7 mouse cellular contexts compared by ENCODE assay signal in the genomic region with DNA sequence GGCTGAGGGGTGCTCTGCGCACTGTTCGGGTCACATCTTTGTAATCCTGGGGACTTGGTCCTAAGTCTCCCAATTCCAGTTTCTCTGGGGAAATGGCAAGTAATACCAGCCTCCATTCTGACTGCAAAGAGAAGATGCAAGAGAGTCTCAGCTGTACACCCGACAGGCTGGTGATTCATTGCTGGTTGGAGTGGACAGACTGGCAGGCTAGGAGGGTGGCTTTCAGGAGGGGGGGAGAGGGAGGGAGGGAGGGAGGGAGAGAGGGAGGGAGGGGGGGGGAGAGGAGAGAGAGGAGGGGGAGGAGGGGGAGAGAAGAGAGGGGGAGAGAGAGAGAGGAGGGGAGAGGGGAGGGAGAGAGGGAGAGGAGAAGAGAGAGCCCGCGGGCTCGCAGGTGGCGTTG. TPM values are rescaled to one million over a fixed set of nuclear protein-coding genes. Genes with fewer than 3 reads are reported as not detected.
DNase-seq lines count a peak whose midpoint lies in the region; ATAC-seq and TF ChIP-seq lines count a peak whose summit lies in the region.

No protein-coding gene starts in this region.

- no peak for ATAC-seq in forebrain, embryonic 11.5 days (replicated peaks; ENCODE audit: low FRiP score)
- ATAC-seq in liver, embryonic 12.5 days = no peak

- no peak for TF ChIP-seq CTCF in spleen, adult 2 months (IDR thresholded peaks at IDR 0.05; ENCODE audit: extremely low read depth, insufficient read depth, insufficient read length, insufficient replicate concordance)

- peak overlapping the region; percentile 96 for H3K9ac ChIP-seq in forebrain, embryonic 11.5 days (ENCODE audit: low read length)
- H3K9ac ChIP-seq in liver, embryonic 12.5 days = peak overlapping the region; percentile 95

- no peak for TF ChIP-seq POLR2A in spleen, adult 2 months (IDR thresholded peaks at IDR 0.05; ENCODE audit: low read depth, low read length)

- H3K9me3 ChIP-seq in forebrain, embryonic 11.5 days (ENCODE audit: control insufficient read depth, low read length) = no peaks in the 10 kb centered on the region
- H3K9me3 ChIP-seq in liver, embryonic 12.5 days (replicated peaks) = no peaks in the 10 kb centered on the region

- H3K27ac ChIP-seq in spleen, adult 2 months (ENCODE audit: insufficient read depth, low read length) = peak overlapping the region; percentile 54; the same call in 1 of the 2 replicates
- no peak overlapping the region for H3K27ac ChIP-seq in forebrain, embryonic 11.5 days (ENCODE audit: low read depth, low read length)
- H3K27ac ChIP-seq in liver, embryonic 12.5 days = peak overlapping the region; percentile 78

- H3K4me3 ChIP-seq in spleen, adult 2 months (ENCODE audit: extremely low read depth, insufficient read depth, insufficient read length) = peak overlapping the region; percentile 88; the same call in 1 of the 2 replicates
- H3K4me3 ChIP-seq in forebrain, embryonic 11.5 days (ENCODE audit: low read depth, low read length) = peak overlapping the region; percentile 96
- peak overlapping the region; percentile 88 for H3K4me3 ChIP-seq in liver, embryonic 12.5 days

- 30% methylated on average over 7 of the region's 7 CpGs for whole genome bisulfite sequencing in spleen, adult 2 months
- WGBS in forebrain, embryonic 11.5 days = 26% methylated on average over 7 of the region's 7 CpGs
- 22% methylated on average over 7 of the region's 7 CpGs for WGBS in liver, embryonic 12.5 days (ENCODE audit: insufficient replicate concordance)

- peaks cover 13% of the 10 kb centered on the region for H3K36me3 ChIP-seq in spleen, adult 2 months (ENCODE audit: control insufficient read depth, insufficient read depth, low read length)
- H3K36me3 ChIP-seq in forebrain, embryonic 11.5 days (ENCODE audit: control insufficient read depth, insufficient read depth, low read length) = peaks cover 9% of the 10 kb centered on the region
- peaks cover 48% of the 10 kb centered on the region for H3K36me3 ChIP-seq in liver, embryonic 12.5 days

- no peak for DNase-seq in spleen, adult 2 months (ENCODE audit: low read depth in 1 of 2, low spot score in 2 of 2)
- no peak for DNase-seq in spleen, adult 18-20 months
- no peak for DNase-seq in forebrain, embryonic 11.5 days (ENCODE audit: low spot score)
- no peak for DNase-seq in frontal cortex, adult 2 months (ENCODE audit: extremely low spot score in 1 of 2, low spot score in 1 of 2)
- no peak for DNase-seq in thymus, postnatal 0 days (ENCODE audit: low spot score)
- no peak for DNase-seq in urinary bladder, postnatal 25 days (ENCODE audit: low spot score)

- no peaks in the 10 kb centered on the region for H3K27me3 ChIP-seq in spleen, adult 2 months (ENCODE audit: control insufficient read depth, insufficient read depth, low read length)
- no peaks in the 10 kb centered on the region for H3K27me3 ChIP-seq in forebrain, embryonic 11.5 days (ENCODE audit: control insufficient read depth, insufficient read depth, low read length)
- H3K27me3 ChIP-seq in liver, embryonic 12.5 days (replicated peaks) = no peaks in the 10 kb centered on the region

- peaks cover 23% of the 10 kb centered on the region; the same call in 1 of the 2 replicates for H3K4me1 ChIP-seq in spleen, adult 2 months (ENCODE audit: control insufficient read depth, insufficient read depth, insufficient read length)
- peaks cover 14% of the 10 kb centered on the region for H3K4me1 ChIP-seq in forebrain, embryonic 11.5 days (replicated peaks; ENCODE audit: control insufficient read depth, insufficient read depth, low read length)
- H3K4me1 ChIP-seq in liver, embryonic 12.5 days = peaks cover 80% of the 10 kb centered on the region

- peak overlapping the region; percentile 90; the same call in 1 of the 2 replicates for H3K4me2 ChIP-seq in forebrain, embryonic 11.5 days (ENCODE audit: low read depth, low read length, severe bottlenecking)
- peak overlapping the region; percentile 91 for H3K4me2 ChIP-seq in liver, embryonic 12.5 days

RNA-seq across cellular contexts. Expression of a gene that starts 0.4 kb away (rescaled TPM):
- 28.2 and 36.0 TPM in 2 replicates for polyA plus RNA-seq in spleen, adult 2 months (2012; rRNA removed)
- polyA plus RNA-seq in forebrain, embryonic 11.5 days (2014; fragmentation: Nextera tagmentation; extraction: Ambion mirVana) = 108 and 110 TPM in 2 replicates
- polyA plus RNA-seq in liver, embryonic 12.5 days (2016; fragmentation: Nextera tagmentation; extraction: Ambion mirVana) = 94.1 and 100 TPM in 2 replicates
- 82.8 and 83.4 TPM in 2 replicates for polyA plus RNA-seq in frontal cortex, adult 2 months (2012; rRNA removed)
- polyA plus RNA-seq in thymus, postnatal 0 days (2015; fragmentation: Nextera tagmentation; extraction: Ambion mirVana) = 132 and 146 TPM in 2 replicates

RNA-seq across cellular contexts. Expression of a gene that starts 3.4 kb away (rescaled TPM):
- polyA plus RNA-seq in spleen, adult 2 months (2012; rRNA removed) = 35.5 and 52.0 TPM in 2 replicates
- 14.5 and 15.8 TPM in 2 replicates for polyA plus RNA-seq in forebrain, embryonic 11.5 days (2014; fragmentation: Nextera tagmentation; extraction: Ambion mirVana)
- 19.1 and 20.2 TPM in 2 replicates for polyA plus RNA-seq in liver, embryonic 12.5 days (2016; fragmentation: Nextera tagmentation; extraction: Ambion mirVana)
- 43.2 and 45.3 TPM in 2 replicates for polyA plus RNA-seq in frontal cortex, adult 2 months (2012; rRNA removed)
- polyA plus RNA-seq in thymus, postnatal 0 days (2015; fragmentation: Nextera tagmentation; extraction: Ambion mirVana) = 35.6 and 41.8 TPM in 2 replicates

RNA-seq across cellular contexts. Expression of a gene that starts 19.9 kb away (rescaled TPM):
- 7.0 and 7.8 TPM in 2 replicates for polyA plus RNA-seq in spleen, adult 2 months (2012; rRNA removed)
- 1.6 and 1.7 TPM in 2 replicates for polyA plus RNA-seq in forebrain, embryonic 11.5 days (2014; fragmentation: Nextera tagmentation; extraction: Ambion mirVana)
- polyA plus RNA-seq in liver, embryonic 12.5 days (2016; fragmentation: Nextera tagmentation; extraction: Ambion mirVana) = 5.0 and 5.6 TPM in 2 replicates
- polyA plus RNA-seq in frontal cortex, adult 2 months (2012; rRNA removed) = 30.2 and 33.3 TPM in 2 replicates
- 38.3 and 39.3 TPM in 2 replicates for polyA plus RNA-seq in thymus, postnatal 0 days (2015; fragmentation: Nextera tagmentation; extraction: Ambion mirVana)
